Mouse (Mus musculus) thymus, adult 18-20 months (tissue): ENCODE measurements at regions not wholly inside any gene's neighbourhood (a gene's known extent, or its start where the extent isn't known, plus 50 kb on each side); places are given as distances from the start of the nearest gene placed in this dataset.

Source experiments
- DNase-seq, 2 experiments: peaks; one replicate each; pipeline ENCODE4 v3.0.0; 2022; ENCODE audit warnings: mixed read lengths in 2 of 2

- DNase-seq: no peak
These were observed 165.1 kb upstream of the Pdcd1 start for GRCm38 (mm10) chr1:94217407-94217806.

GRCm38 (mm10) chr1:94208929-94209328, 156.6 kb upstream of the Pdcd1 start:
- no peak for DNase-seq

DNA sequence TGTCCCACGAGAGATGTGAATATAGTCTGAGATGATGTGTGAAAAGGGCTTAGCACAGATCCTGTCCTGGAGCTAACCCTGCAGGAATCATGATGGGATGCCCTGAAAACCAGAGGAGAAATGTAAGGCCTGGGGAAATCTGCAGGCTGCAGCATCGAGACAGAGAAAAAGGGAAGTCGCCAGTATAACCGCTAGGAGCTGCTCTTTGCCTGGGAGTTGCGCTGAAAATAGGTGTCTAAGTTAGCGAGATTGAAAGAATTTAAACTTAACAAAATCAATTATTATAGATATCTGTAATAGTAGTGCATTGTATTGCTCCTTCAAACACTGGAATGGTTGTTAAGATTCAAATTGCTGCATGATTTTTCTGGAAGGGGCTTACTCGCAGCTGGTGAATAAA, 155.5 kb upstream of the Pdcd1 start:
- DNase-seq: no peak

- no peak for DNase-seq
These were observed 150.9 kb upstream of the Pdcd1 start for GRCm38 (mm10) chr1:94203281-94203680.

DNA sequence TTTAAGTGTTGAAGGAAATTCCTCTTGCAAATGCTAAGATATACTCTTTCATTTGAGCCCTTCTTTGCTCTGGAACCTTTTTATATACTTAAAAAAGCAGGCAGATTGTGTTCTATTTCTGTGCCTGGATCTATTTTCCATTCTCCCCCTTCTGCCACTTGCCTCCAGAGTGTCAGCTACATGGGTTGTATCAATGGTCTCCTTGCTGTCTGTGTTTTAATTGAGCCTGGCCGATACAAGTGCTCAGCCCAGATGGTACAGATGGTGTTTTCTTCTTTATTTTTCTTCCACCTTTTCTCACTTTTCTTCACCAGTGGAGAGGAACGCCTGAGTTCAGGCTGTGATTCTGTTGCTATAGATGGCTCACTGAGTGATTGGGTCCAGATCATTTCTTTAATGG, 131.5 kb upstream of the Pdcd1 start:
- DNase-seq: no peak

DNA sequence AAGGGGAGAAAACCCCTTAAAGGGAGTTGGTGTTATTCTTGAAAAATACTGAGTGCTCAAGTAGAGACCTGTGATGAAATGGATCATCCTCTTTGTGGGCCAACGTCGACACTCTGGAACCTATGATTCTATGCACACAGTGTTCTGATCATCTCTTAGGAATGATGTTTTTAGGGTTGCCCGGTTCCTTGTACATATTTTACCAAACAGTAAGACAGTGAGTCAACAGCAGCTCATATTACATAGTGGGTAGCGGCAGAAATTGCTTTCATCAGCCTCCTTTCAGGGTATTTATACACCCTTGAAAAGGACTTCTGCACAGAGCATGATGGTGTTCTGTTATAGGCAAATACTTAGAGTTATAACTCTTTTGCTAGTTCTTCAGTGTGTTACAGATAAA, 97.6 kb upstream of the Pdcd1 start:
- no peak for DNase-seq

- DNase-seq: no peak
These were observed 94.7 kb upstream of the Pdcd1 start for GRCm38 (mm10) chr1:94147015-94147414.

- DNase-seq: no peak
These were observed 88.2 kb upstream of the Pdcd1 start for GRCm38 (mm10) chr1:94140518-94140917.

DNA sequence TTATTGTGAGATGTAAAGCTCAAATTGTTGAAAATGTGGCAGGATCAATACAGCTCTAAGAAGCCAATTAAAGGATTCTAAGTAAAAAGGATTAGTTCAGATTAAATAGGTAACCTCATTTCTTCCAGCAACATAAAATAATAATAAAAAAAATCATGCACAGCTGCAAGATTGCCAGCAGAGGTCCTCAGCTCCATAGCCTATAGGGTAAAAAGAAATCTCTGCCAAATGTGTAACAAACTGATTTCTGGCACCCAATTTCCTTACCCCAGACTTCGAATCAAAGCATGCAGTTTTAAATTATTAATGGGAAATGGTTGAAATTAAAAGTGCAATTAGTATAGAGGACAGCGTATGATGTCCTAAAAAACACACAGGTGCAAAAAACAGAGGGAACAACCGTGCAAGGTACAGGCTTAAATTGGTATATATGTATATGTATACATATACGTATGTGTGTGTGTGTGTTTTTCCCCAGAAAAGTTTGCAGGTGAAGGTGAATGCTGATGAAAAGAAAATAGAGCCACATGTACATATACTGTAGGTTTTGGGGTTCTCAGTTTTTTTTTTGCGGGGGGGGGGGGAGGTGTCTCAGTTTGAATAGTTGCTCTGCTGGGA, 87.2 kb upstream of the Pdcd1 start:
- no peak for DNase-seq

DNA sequence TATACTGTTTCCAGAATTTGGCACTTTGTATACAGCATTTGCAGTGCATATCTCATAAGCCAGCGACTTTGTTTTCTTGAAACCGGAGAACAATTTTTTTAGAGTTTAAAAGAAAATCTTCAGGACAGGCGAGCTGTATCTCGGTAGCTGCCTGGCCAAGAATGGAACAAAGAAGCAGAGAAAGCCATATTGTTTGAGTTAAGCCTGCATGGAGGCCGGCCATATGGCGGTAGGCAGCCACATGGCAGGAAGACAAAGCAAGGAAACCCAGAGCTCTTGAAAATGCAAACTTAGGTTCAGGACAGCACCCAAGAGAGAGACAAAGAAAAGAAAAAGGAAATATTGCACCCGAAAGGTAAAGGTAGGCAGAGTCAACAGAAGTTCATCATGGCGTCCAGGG, 84.4 kb upstream of the Pdcd1 start:
- no peak for DNase-seq
